Mouse (Mus musculus) ES-Bruce4 (cell line): ENCODE measurements at regions not wholly inside any gene's neighbourhood (a gene's known extent, or its start where the extent isn't known, plus 50 kb on each side); places are given as distances from the start of the nearest gene placed in this dataset.

Experiments
- CTCF ChIP-seq: IDR thresholded peaks from one replicate; pipeline ENCODE4 v1.8.1; 2011; ENCODE audit warnings: low read depth, low read length
- EP300 ChIP-seq: IDR thresholded peaks from 2 replicates; pipeline ENCODE4 v1.6.1; 2011; ENCODE audit warnings: low read depth, low read length; ENCODE audit not compliant: insufficient read depth
- POLR2A ChIP-seq: IDR thresholded peaks from one replicate; pipeline ENCODE4 v1.8.1; 2011; ENCODE audit warnings: low read length; ENCODE audit not compliant: insufficient read depth

DNA sequence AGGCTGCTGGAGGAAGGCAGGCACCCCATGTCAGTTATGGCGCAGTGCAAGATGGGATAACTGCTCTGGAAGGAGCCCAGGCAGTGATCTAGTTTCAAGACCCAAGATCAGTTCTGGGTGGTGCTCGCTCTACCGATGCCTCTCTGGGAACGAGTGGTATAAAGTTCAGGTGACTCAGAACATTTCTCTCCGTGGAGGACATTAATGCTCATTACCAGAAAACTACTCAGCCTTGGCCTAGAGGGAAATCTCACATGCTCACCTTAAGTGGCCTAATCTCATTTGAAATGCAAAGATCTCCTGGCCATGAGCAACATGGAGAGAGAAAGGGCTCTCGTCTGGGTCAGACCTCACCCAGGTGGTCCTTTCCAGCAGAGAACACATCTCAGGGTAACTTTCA lies 56.4 kb upstream of the Slc38a2 start:
- TF ChIP-seq CTCF (no peak), POLR2A (no peak), EP300 (no peak)
